Mouse (Mus musculus): ENCODE measurements around the gene Zfp169.
A peak's percentile ranks its signal among the peaks of the same experiment; 100 is the strongest.

The Zfp169 gene

GRCm38 (mm10) chr13:48513003-48513929, at the start of gene Zfp169, which contains the start of gene A830005F24Rik:
Zfp169 (minus strand) TSS chr13:48513451.
A830005F24Rik (plus strand) TSS chr13:48513570.
- DNase-seq (ENCODE audit: low spot score in 2 of 2), result peak; percentile 84 to 86

DNA sequence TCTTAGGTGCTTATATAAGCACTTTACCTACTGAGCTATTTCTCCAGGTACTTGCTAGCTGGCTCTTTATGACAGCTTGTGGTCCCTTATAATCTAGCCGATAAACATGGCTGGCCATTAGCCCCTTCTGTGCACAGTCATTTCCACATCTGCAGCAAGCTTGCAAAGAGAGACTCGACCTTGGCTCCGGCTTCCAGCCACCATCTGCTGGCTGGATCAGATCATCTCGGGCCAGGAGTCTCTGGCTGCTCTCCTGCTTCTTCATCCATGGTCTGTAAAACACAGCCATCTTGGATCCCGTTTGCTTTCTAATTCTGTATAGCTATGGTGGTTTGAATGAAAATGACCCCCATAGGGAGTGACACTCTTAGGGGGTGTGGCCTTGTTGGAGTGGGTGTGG, 49.1 kb upstream of the Zfp169 start:
- no peak for DNase-seq (ENCODE audit: low spot score in 2 of 2)

GRCm38 (mm10) chr13:48561481-48561880, 48.2 kb upstream of the Zfp169 start:
- no peak for DNase-seq (ENCODE audit: low spot score in 2 of 2)

- DNase-seq (ENCODE audit: low spot score in 2 of 2), result no peak
These were observed 42.7 kb upstream of the Zfp169 start for GRCm38 (mm10) chr13:48555976-48556375.

- DNase-seq (ENCODE audit: low spot score in 2 of 2), result peak in 1 of 2 experiments; percentile 0
These were observed 41.3 kb upstream of the Zfp169 start for GRCm38 (mm10) chr13:48554552-48554951.

DNA sequence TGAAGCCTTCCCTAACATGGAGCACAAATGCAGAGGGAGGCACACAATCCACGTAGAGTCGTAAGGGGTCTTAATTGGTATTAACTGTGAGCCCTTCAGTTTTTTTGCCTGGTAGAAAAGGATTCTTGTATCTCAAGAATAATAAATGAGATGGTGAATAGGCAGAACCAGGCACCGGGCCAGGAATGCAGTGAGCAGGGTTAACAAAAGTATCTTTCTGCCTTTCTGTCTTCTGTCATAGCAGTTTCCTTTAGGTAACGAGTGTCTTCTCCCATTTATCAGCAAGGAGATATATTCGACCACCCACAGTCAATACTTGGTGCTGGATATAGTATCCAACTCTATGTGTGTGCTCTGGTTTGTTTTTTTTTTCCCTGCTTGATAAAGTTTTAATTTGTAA, 40.3 kb upstream of the Zfp169 start:
- DNase-seq (ENCODE audit: low spot score in 2 of 2), result peak in 1 of 2 experiments; percentile 4

DNA sequence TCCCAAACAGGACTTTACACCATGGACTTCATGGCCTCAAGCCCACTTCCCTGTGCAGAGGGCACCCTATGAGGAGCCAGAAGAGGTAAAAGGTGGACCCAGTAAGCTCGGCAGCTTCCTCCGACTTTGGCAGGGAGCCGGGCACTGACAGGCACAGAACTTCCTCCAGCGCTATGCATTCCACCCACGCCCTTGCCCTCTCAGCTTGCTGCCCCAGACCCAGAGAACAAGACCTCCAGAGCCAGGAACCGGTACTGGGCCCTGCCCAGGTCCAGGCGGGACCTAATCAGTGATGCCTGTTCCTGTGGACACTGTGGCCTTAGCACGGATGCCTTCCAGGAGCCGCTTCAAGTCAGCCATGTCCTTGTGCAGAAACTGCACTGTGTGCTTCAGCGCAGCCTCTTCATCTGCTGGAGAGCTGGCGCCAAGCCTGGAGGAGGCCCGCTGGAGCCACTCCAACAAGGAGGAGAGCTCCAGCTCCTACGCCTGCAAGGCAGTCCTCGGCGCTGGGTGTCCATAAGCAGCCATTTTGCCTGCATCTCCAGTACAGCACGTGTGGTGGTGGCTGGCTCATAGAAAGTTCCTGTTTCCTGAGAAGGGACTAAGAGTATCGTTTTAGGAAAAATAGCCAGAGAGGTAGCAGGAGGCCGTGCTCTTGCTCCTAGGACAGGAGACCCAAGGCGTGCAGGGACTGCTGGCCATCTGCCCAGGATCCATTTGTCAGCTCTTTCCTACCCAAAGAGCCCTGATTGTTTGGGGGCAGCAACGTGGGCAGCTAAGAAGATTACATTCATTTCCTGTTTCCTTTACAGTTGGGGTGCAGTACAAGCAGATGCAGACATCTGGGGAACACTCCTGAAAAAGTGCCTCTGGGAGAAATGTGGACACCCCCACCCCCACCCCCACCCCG, 39.2 kb upstream of the Zfp169 start:
- DNase-seq (ENCODE audit: low spot score in 2 of 2), result peak; percentile 83 to 85

DNA sequence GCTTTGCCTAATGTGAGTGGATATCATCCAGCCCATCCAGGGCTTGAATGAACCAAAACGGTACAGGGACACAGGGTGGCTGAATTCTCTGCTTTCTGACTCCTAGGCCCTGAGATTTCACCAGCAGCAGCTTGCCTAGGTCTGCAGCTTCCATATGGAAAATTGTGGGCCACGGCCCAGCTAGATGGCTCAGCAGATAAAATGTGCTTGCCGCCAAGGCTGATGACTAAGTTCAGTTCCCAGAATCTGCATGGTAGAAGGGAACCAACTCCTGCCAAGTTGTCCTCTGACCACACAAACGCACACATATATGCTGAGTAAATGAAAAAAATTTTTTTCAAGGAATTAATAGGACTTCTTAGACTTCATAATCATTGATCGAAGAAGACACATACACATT, 35.0 kb upstream of the Zfp169 start:
- peak in 1 of 2 experiments; percentile 5 for DNase-seq (ENCODE audit: low spot score in 2 of 2)

DNA sequence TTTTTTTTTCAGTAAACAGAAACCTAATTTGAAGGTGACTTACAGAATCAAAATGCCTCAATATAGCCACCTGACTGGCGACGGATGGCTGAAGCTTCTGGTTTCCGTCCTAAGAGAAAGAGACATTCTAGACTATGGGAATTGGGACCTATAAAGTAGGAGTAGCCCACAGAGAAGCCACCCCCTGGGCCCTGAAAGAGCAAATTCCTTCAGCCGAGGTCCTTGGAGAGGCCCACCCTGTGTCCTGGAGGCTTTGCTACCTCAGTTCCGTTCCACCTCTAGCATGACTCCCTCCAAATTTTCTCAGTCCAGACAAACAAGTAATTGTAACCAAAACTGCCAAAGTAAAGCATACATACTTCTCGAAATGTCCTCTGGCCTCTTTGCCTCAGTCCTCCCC, 34.4 kb upstream of the Zfp169 start:
- peak in 1 of 2 experiments; percentile 11 for DNase-seq (ENCODE audit: low spot score in 2 of 2)

- peak; percentile 100 for DNase-seq (ENCODE audit: low spot score in 2 of 2)
These were observed 33.2 kb upstream of the Zfp169 start for GRCm38 (mm10) chr13:48546330-48546917.

GRCm38 (mm10) chr13:48545476-48546281, 32.4 kb upstream of the Zfp169 start:
- DNase-seq (ENCODE audit: low spot score in 2 of 2), result peak; percentile 94 to 96

- DNase-seq (ENCODE audit: low spot score in 2 of 2), result no peak
These were observed 31.6 kb upstream of the Zfp169 start for GRCm38 (mm10) chr13:48544867-48545266.

- no peak for DNase-seq (ENCODE audit: low spot score in 2 of 2)
These were observed 31.1 kb upstream of the Zfp169 start for GRCm38 (mm10) chr13:48544391-48544790.

DNA sequence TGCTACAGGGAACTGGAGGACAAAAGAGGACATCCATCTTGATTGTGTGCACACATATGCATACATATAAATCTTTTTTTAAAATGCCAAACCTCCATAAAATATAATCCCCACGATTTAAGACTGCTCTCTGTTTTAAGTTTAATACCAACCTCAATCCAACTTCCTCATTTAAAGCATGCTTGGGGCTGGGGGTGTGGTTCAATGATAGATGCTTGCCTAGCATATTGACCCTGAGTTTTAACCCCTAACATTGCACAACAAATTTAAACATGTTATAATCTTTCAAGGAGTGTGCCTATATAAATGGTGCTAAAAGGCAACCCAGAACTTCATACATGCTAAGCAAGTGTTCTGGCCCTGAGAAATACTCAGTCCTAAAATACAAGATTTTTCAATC, 27.2 kb upstream of the Zfp169 start:
- DNase-seq (ENCODE audit: low spot score in 2 of 2), result no peak

DNA sequence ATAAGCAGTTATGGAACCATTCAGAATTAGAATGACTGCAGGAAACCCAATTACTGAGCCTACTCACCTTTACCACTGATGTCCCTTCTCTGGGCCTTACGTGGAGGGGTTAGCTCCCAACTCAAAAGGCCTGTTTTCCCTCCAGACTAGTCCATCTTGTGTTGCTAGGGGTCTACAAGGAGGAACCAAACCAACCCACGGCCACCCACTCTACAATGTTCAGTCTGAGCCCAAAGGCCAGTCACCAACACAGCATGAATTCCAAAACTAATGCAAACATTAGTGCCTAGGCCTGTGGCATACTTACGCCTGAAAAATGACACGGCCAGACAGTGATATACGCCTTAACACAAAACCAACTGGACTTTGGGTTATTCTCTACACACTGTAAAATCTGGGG, 20.2 kb upstream of the Zfp169 start:
- no peak for DNase-seq (ENCODE audit: low spot score in 2 of 2)

- DNase-seq (ENCODE audit: low spot score in 2 of 2), result no peak
These were observed 18.2 kb upstream of the Zfp169 start for GRCm38 (mm10) chr13:48531448-48531847.

DNA sequence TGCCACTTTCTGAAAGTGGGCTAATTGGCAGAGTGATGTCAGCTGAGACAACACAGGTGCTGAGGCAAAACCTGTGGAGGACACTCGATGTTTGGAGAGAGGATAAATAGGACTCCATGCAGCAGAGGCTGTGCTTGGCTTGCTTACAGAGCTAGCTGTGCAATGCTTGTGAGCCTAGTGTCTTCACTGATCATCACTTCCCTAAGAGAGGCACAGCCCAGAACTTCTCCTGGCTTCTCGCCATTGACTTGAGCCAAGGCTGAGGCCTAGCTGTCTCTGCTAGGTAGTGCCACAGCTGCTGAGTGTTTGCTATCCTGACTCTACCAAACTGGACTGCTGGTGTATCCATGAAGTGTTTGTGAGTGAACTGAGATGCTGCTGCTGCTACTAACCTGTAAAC, 17.4 kb upstream of the Zfp169 start:
- DNase-seq (ENCODE audit: low spot score in 2 of 2), result no peak

GRCm38 (mm10) chr13:48529028-48529427, 15.8 kb upstream of the Zfp169 start:
- no peak for DNase-seq (ENCODE audit: low spot score in 2 of 2)

DNA sequence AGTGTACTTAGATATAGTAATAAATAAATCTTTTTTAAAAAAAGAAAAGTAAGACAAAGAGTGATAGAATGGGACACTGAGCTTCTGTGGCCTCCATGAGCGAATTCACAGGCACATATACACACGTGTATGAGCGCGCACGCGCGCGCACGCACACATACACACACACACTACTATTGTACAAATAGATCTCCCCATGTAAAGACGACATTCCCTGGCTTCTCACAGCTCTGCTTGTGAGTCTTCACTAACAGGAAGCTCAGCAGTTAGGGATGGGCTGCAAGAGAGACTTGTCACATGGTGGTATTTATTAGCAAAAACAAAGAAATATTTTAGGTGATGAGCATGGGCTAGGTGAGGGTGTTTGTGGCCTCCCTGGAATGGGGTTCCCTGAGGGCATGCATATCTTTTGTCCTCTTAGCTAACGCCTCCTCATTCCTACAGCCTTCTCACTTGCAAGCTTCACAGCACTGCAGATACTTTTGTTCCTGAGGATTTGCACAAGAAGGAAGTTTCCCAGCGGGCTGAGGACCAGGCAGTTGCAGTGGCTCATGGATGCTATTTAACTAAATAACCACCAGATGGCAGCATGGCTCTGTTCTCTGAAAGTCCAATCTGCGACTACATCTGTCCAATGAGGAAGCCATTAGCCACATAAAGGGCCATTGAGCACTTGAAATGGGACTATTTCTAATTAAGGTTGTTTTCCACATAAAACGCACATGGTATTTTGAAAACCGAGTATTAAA, 15.0 kb upstream of the Zfp169 start:
- DNase-seq (ENCODE audit: low spot score in 2 of 2), result peak in 1 of 2 experiments; percentile 61

- no peak for DNase-seq (ENCODE audit: low spot score in 2 of 2)
These were observed 12.5 kb upstream of the Zfp169 start for GRCm38 (mm10) chr13:48525745-48526144.

Data from frontal cortex, postnatal 10 days (tissue).